Mouse (Mus musculus) heart, embryonic 16.5 days (tissue): ENCODE data around the gene Spag6. TPM values are rescaled to one million over a fixed set of nuclear protein-coding genes. Genes with fewer than 3 reads are reported as not detected.

Source experiments
- polyA plus RNA-seq: library from polyadenylated mRNA; unstranded; fragments of >200 nt; fragmentation: Nextera tagmentation; extraction: Ambion mirVana; gene quantifications from 2 replicates; pipeline ENCODE4 v1.2.1, GENCODE M21; 2015

Gene Spag6
- polyA plus RNA-seq, 1 experiment from 2014 or later: 0.26 TPM

Other genes starting within 250 kb of the Spag6 start
- gene Commd3, start 21.6 kb upstream of the Spag6 start, polyA plus RNA-seq: 194 and 201 TPM in 2 replicates
- gene Bmi1, start 17.0 kb upstream of the Spag6 start, polyA plus RNA-seq: 13.8 and 15.8 TPM in 2 replicates